Mouse (Mus musculus): ENCODE measurements around the gene Ackr4.

Gene Ackr4

GRCm38 (mm10) chr9:104039031-104039695 lies 87.6 kb downstream of the Ackr4 start:
- no peak for DNase-seq

GRCm38 (mm10) chr9:104038266-104038665 lies 88.5 kb downstream of the Ackr4 start:
- DNase-seq = no peak

GRCm38 (mm10) chr9:104035261-104036015 lies 91.3 kb downstream of the Ackr4 start:
- peak; percentile 86 for DNase-seq

GRCm38 (mm10) chr9:104034718-104035117 lies 92.0 kb downstream of the Ackr4 start:
- no peak for DNase-seq

DNA sequence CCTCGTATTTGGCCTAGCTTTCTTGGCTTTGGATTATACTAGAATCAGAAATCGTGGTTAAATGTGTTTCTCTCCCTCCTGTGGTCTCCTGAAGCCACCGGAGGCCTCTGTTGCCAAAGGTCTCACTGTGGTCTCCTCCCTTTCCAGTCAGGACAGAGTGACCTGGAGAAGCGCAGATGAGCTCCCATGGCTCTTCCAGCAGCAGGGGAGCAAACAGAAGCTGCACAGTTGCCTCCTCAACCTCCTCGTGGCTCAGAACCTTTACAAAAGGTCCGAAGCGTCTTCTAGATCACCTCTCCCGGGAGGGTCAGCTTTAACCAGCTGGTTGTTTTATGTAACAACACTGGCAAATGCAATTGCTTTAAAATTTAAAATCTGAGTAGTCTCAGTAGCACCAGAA lies 92.5 kb downstream of the Ackr4 start:
- DNase-seq = no peak
